Mouse (Mus musculus) limb, embryonic 12.5 days (tissue): ENCODE results near the gene Tbxa2r. TPM values are rescaled to one million over a fixed set of nuclear protein-coding genes. Genes with fewer than 3 reads are reported as not detected.

Experiments
- ATAC-seq: fragments of 200-750 bp; cut with Nextera tagmentation; 2 replicates; pipeline ENCODE4 v1.8.0; 2017; ENCODE audit warnings: low read depth, moderate TSS enrichment; ENCODE audit not compliant: insufficient number of reproducible peaks, insufficient read depth, low FRiP score, low TSS enrichment
- H3K27ac ChIP-seq: fragments of 300-500 bp; sonication (generic); 2 replicates; pipeline ENCODE4 v1.5.1; 2016; ENCODE audit warnings: mild to moderate bottlenecking, moderate library complexity
- H3K27me3 ChIP-seq: fragments of 300-500 bp; sonication (generic); 2 replicates; pipeline ENCODE4 v1.6.1; 2016; ENCODE audit warnings: mild to moderate bottlenecking, moderate library complexity
- H3K36me3 ChIP-seq: fragments of 300-500 bp; sonication (generic); 2 replicates; pipeline ENCODE4 v1.6.1; 2016; ENCODE audit warnings: mild to moderate bottlenecking, moderate library complexity
- H3K4me1 ChIP-seq: fragments of 300-500 bp; sonication (generic); replicated peaks from 2 replicates; pipeline ENCODE4 v1.6.1; 2016
- H3K4me2 ChIP-seq: fragments of 300-500 bp; sonication (generic); 2 replicates; pipeline ENCODE4 v1.6.1; 2016; ENCODE audit warnings: mild to moderate bottlenecking, moderate library complexity
- H3K4me3 ChIP-seq: fragments of 300-500 bp; sonication (generic); replicated peaks from 2 replicates; pipeline ENCODE4 v1.5.1; 2016; ENCODE audit warnings: mild to moderate bottlenecking
- H3K9ac ChIP-seq: fragments of 300-500 bp; sonication (generic); replicated peaks from 2 replicates; pipeline ENCODE4 v1.6.1; 2016; ENCODE audit warnings: mild to moderate bottlenecking, moderate library complexity
- H3K9me3 ChIP-seq: fragments of 300-500 bp; sonication (generic); 2 replicates; pipeline ENCODE4 v1.6.1; 2016; ENCODE audit warnings: mild to moderate bottlenecking, moderate library complexity
- WGBS: fragments of 180-500 bp; shearing (Covaris S2); methylation state at CpG from one replicate; pipeline ENCODE4 v1.1.7; 2016; 5-methylcytosine and 5-hydroxymethylcytosine counted together
- polyA plus RNA-seq: library from polyadenylated mRNA; unstranded; fragments of >200 nt; fragmentation: Nextera tagmentation; extraction: Ambion mirVana; gene quantifications from 2 replicates; pipeline ENCODE4 v1.2.1, GENCODE M21; 2016

The Tbxa2r gene
- polyA plus RNA-seq, 1 experiment from 2014 or later = 2.2 TPM

DNA sequence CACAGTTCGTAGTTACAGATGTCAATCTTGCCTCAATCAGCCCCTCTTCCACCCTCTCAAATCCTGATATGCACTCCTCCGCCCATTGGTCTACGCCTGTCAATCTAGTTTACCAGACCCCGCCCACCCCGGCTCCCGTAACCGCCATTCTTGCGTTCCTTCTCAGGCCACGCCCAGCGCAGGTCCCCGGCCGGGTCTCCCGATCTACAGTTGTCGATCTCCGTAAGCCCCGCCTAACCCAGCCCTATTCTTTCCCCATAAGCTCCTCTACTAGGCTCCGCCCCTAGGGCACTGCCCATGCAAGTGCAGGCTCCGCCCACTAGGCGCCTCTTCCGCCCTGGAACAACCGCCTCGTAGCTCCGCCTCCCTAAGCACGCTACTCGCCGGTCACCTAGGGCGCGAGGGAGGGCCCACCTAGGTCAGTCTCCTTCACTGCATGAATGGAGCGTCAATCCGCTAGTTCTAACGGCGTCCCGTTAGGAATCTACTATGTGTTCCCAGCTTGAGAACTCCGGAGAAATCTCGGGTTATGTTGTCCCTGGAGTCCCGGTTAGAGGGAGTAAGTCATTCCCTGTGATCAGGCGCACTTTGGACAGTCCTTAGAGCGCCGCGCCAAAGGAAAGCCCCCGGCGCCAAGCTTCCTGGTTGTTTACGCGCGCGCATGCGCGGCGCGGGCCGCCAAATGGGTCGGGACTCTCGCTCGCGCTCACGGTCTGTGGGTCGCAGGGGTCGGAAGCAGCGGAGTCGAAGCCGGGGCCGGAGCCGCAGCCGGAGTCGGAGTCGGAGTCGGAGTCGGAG, 7.8 kb upstream of the Tbxa2r start, which contains the start of gene Cactin:
TSS of gene Cactin (plus strand) at position 554 of the 798 bp plus-strand sequence.
- Histone ChIP-seq H3K27ac (peak within 1 kb of the TSS; percentile 86), H3K4me3 (peak within 1 kb of the TSS; percentile 98), H3K27me3 (peaks cover 4% of the 10 kb centered on the region; the same call in 1 of the 2 replicates), H3K9me3 (no peaks in the 10 kb centered on the region), H3K9ac (peak within 1 kb of the TSS; percentile 89), H3K4me2 (peak within 1 kb of the TSS; percentile 87), H3K36me3 (peaks cover 65% of the 10 kb centered on the region), H3K4me1 (peaks cover 50% of the 10 kb centered on the region)
- under 1% methylated on average over 68 of the region's 68 CpGs for WGBS
- peak; percentile 90 for ATAC-seq

DNA sequence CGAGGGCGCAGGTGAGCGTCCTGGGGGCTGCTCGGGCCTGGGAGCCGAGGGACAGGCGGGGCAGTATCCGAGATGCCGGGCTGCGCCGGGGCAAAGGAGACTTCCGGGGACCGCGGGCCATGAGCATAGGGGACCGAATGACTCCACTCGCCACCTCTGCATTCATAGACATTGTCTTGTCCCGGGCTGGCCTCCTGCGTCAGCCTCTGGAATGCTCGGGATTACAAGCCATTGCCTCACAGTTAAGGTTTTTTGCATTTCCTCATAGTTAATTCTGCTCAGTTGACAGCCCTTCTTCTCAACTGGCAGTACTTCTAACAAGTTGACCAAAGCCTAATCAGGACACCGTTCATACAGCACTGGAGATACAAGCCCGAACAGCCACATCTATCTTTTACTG, 7.1 kb upstream of the Tbxa2r start:
- 3% methylated on average over 20 of the region's 20 CpGs for WGBS

GRCm38 (mm10) chr10:81322444-81322843, 6.1 kb upstream of the Tbxa2r start:
- Histone ChIP-seq H3K36me3 (peaks cover 68% of the 10 kb centered on the region), H3K4me1 (peaks cover 35% of the 10 kb centered on the region), H3K9ac (0 out of 2 replicates have a peak overlapping the region, but pooled peaks have one; percentile 23), H3K9me3 (no peaks in the 10 kb centered on the region), H3K27me3 (no peaks in the 10 kb centered on the region), H3K4me3 (peak overlapping the region; percentile 98), H3K4me2 (peak overlapping the region; percentile 87), H3K27ac (no peak overlapping the region)
- ATAC-seq = no peak
- 95% methylated on average over 27 of the region's 27 CpGs for WGBS

More for the DNA sequence above, 7.1 kb upstream of the Tbxa2r start:
- no peak for ATAC-seq
- peak overlapping the region; percentile 89 for H3K9ac ChIP-seq
- peaks cover 45% of the 10 kb centered on the region for H3K4me1 ChIP-seq
- H3K36me3 ChIP-seq = peaks cover 65% of the 10 kb centered on the region
- peak overlapping the region; percentile 87 for H3K4me2 ChIP-seq
- H3K4me3 ChIP-seq = peak overlapping the region; percentile 98
- H3K27ac ChIP-seq = peak overlapping the region; percentile 86
- no peaks in the 10 kb centered on the region for H3K9me3 ChIP-seq
- H3K27me3 ChIP-seq = peaks cover 4% of the 10 kb centered on the region; the same call in 1 of the 2 replicates

DNA sequence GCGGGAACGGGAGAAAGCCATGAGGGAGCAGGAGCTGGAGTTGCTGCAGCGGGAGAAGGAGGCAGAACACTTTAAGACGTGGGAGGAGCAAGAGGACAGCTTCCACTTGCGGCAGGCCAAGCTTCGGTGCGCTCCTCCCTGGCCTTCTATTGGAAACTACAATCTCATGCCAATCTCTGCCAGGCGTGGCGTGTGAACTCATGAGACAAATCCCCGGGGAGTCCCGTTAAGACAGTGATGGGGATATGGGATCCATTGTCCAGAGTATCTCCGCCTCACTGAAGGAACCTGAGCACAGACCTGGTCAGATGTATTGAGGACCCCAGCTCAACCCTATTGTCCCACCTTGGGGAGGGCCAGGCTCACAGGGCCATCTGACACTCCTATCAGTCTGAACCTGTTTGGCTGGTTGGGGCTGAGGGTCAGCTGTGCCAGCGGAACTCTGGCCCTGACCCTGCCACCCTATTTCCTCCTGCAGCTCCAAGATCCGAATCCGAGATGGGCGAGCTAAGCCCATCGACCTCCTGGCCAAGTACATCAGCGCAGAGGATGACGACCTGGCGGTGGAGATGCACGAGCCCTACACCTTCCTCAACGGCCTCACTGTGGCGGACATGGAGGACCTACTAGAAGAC, 5.3 kb upstream of the Tbxa2r start:
- no peak overlapping the region for H3K9ac ChIP-seq
- peaks cover 31% of the 10 kb centered on the region for H3K4me1 ChIP-seq
- 94% methylated on average over 23 of the region's 23 CpGs for WGBS
- no peak overlapping the region for H3K4me3 ChIP-seq
- H3K27ac ChIP-seq = no peak overlapping the region
- no peaks in the 10 kb centered on the region for H3K27me3 ChIP-seq
- no peak overlapping the region for H3K4me2 ChIP-seq
- H3K9me3 ChIP-seq = no peaks in the 10 kb centered on the region
- H3K36me3 ChIP-seq = peaks cover 60% of the 10 kb centered on the region
- ATAC-seq = no peak

- Histone ChIP-seq H3K4me2 (no peak overlapping the region), H3K36me3 (peaks cover 53% of the 10 kb centered on the region), H3K9me3 (no peaks in the 10 kb centered on the region), H3K27ac (no peak overlapping the region), H3K9ac (no peak overlapping the region), H3K27me3 (no peaks in the 10 kb centered on the region), H3K4me3 (no peak overlapping the region), H3K4me1 (peaks cover 30% of the 10 kb centered on the region)
- no peak for ATAC-seq
- 96% methylated on average over 18 of the region's 18 CpGs for WGBS
These were observed 4.6 kb upstream of the Tbxa2r start for GRCm38 (mm10) chr10:81323791-81324530.

DNA sequence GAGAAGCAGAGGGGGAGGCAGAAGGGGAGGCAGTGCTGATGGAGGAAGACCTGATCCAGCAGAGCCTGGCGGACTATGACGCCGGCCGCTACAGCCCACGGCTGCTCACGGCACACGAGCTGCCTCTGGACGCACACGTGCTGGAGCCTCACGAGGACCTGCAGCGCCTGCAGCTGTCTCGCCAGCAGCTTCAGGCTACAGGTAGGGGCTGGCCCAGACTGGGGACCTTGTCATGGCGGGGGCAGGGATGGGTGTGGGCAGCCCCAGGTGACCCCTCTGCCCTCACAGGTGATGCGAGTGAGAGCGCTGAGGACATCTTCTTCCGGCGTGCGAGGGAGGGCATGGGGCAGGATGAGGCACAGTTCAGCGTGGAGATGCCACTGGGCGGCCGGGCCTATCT, 3.4 kb upstream of the Tbxa2r start:
- H3K36me3 ChIP-seq = peaks cover 53% of the 10 kb centered on the region

DNA sequence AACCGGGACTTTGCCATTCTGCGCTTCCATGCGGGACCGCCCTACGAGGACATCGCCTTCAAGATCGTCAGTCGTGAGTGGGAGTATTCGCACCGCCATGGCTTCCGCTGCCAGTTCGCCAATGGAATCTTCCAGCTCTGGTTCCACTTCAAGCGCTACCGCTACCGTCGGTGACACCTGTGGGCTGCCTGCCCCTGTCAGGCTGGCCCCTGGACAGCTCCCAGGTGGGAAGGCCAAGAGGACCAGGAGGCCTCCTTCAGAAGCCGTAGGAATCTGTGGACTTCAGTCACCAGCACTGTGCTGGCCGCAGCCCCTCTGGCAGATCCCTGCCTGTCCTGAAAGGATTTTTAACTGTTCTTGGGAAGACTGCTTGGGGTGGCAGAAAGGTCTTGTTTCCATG, 2.8 kb upstream of the Tbxa2r start:
- Histone ChIP-seq H3K4me1 (peaks cover 32% of the 10 kb centered on the region), H3K9me3 (no peaks in the 10 kb centered on the region), H3K36me3 (peaks cover 53% of the 10 kb centered on the region), H3K9ac (no peak overlapping the region), H3K27ac (no peak overlapping the region), H3K27me3 (0 out of 2 replicates have a peak, but pooled peaks cover 4% of the 10 kb centered on the region), H3K4me3 (no peak overlapping the region), H3K4me2 (no peak overlapping the region)
- WGBS = 92% methylated on average over 18 of the region's 18 CpGs
- ATAC-seq = no peak

More for the DNA sequence above, 3.4 kb upstream of the Tbxa2r start:
- H3K27ac ChIP-seq = no peak overlapping the region
- no peak for ATAC-seq
- H3K4me3 ChIP-seq = no peak overlapping the region
- 93% methylated on average over 21 of the region's 21 CpGs for WGBS
- no peak overlapping the region for H3K4me2 ChIP-seq
- peaks cover 32% of the 10 kb centered on the region for H3K4me1 ChIP-seq
- no peak overlapping the region for H3K9ac ChIP-seq
- no peaks in the 10 kb centered on the region for H3K27me3 ChIP-seq
- H3K9me3 ChIP-seq = no peaks in the 10 kb centered on the region

DNA sequence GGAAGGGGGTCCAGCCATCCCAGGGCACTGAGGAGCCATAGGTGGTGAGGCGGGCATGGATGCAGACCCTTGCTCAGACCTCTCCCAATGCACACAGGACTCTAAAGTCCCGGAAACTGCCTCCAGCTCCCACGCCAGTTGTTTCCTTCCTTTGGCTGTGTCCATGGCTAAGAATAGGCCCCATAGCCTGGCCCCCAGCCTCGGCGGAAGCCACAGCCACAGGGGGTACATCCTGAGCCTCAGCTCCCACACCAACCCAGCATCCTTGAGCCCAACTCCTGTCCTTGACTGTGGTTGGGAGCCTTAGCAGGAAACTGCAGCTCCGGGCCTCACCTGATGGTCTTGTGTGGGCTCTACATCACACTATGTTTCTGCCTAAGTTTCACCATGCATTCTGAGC, 1.7 kb upstream of the Tbxa2r start:
- Histone ChIP-seq H3K9ac (no peak overlapping the region), H3K36me3 (peaks cover 53% of the 10 kb centered on the region)

DNA sequence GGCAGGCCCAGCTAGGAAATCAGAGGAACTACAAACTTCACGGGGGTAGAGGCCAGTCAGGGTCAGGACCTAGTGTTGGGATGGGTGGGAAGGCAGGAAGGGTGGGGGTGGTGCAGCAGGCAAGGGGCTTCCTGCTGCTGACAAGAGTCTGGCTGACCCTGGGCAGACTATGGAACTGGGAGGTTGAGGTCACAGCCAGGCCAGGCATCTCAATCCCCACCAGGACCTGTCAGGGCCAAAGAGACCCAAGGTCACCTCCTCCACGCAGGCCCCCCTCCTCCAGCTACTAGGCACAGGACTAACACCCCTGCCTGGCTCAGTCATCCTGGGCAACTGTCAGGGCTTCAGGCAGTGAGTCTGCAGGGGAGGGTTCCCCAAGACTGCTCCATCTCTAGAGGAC, 572 bp upstream of the Tbxa2r start:
- H3K4me1 ChIP-seq = peaks cover 23% of the 10 kb centered on the region
- H3K4me3 ChIP-seq = no peak overlapping the region
- no peak for ATAC-seq
- 0 out of 2 replicates have a peak overlapping the region, but pooled peaks have one; percentile 18 for H3K9ac ChIP-seq
- 12% methylated on average over 2 of the region's 2 CpGs for WGBS
- H3K9me3 ChIP-seq = no peaks in the 10 kb centered on the region
- H3K36me3 ChIP-seq = peaks cover 44% of the 10 kb centered on the region
- H3K27me3 ChIP-seq = peaks cover 19% of the 10 kb centered on the region
- H3K4me2 ChIP-seq = no peak overlapping the region
- 0 out of 2 replicates have a peak overlapping the region, but pooled peaks have one; percentile 1 for H3K27ac ChIP-seq

More for the DNA sequence above, 1.7 kb upstream of the Tbxa2r start:
- H3K27me3 ChIP-seq = peaks cover 9% of the 10 kb centered on the region
- no peak for ATAC-seq
- H3K4me2 ChIP-seq = no peak overlapping the region; the same call in 1 of the 2 replicates
- WGBS = 88% methylated on average over 6 of the region's 6 CpGs
- peaks cover 28% of the 10 kb centered on the region for H3K4me1 ChIP-seq
- H3K9me3 ChIP-seq = no peaks in the 10 kb centered on the region
- H3K27ac ChIP-seq = peak overlapping the region; percentile 3; the same call in 1 of the 2 replicates
- no peak overlapping the region for H3K4me3 ChIP-seq

DNA sequence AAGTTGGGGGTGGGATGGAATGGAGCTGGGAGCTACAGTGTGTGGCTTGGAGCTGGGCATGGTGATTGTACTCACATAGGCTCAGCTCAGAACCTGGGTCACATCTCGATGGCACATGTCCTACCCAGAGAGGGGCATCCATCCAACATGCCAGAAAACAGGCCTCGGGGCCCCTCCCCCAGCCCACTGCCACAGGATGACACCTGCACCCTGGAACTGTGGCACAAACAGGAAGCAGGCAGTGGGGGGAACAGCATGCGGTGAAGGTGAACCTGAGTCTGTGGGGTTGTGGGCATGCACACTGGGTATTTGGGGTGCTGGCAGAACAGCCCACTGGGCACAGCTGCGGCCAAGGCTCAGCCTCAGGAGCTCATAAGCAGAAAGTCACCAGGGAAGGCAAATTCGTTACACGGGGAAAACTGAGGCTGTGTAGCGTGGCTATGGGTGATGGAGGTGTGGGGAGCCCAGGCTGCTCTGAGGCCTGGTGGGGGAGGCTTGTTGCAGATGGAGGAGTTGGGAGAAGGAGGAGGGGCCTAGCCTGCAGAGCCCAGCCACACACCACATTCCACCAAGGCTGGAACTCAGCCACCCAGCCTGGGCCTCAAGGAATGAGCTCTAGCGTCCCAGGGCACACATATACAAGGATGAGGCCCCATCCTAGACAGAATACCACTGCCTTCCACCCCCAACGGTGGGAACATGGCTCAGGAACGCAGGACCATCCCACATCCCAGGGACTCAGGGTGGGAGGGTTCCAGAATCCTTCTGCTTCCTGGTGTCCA, 854 bp downstream of the Tbxa2r start:
- peak overlapping the region; percentile 24 for H3K9ac ChIP-seq
- no peak overlapping the region for H3K4me2 ChIP-seq
- peaks cover 30% of the 10 kb centered on the region for H3K36me3 ChIP-seq
- H3K4me3 ChIP-seq = no peak overlapping the region
- peaks cover 23% of the 10 kb centered on the region for H3K4me1 ChIP-seq
- H3K9me3 ChIP-seq = no peaks in the 10 kb centered on the region
- H3K27ac ChIP-seq = peak overlapping the region; percentile 74
- peaks cover 29% of the 10 kb centered on the region for H3K27me3 ChIP-seq
- no peak for ATAC-seq
- WGBS = 67% methylated on average over 10 of the region's 10 CpGs
